Mouse (Mus musculus): ENCODE data around the gene Atxn2. TPM values are rescaled to one million over a fixed set of nuclear protein-coding genes. Genes with fewer than 3 reads are reported as not detected.
A peak's percentile ranks its signal among the peaks of the same experiment; 100 is the strongest.

The Atxn2 gene
- total RNA-seq, 1 experiment = 58.0 TPM

DNA sequence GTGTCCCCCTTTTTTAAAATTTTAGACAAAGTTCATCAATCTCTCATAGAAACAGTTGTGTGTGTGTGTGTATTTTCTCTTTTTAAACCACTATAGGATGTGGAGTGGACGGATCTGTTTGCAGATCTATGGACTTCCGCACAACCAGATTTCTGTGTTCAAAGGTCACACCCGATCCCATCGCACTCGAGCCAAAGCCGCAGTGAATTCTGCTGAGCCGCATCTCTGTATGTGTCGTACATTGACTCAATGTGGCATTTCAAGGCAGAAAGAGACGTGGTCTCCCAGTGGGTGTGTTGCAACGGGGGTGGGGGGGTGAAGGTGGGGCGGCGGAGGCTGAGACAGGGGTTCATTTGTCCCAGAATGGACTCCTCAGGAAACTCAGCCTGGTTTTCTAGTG is 147.3 kb downstream of the Atxn2 start:
- TF ChIP-seq HCFC1 (IDR thresholded peaks at IDR 0.05; ENCODE audit: borderline replicate concordance, insufficient read depth, low read length) (no peak), ZC3H11A (IDR thresholded peaks at IDR 0.05; ENCODE audit: borderline replicate concordance, low read depth, low read length) (no peak), CHD2 (IDR thresholded peaks at IDR 0.05; ENCODE audit: low read depth, low read length) (no peak), MAFK (IDR thresholded peaks at IDR 0.05; ENCODE audit: insufficient read depth, low read depth, low read length) (no peak), ZNF384 (IDR thresholded peaks at IDR 0.05; ENCODE audit: low read depth, low read length) (no peak)
- no peak overlapping the region for H3K9ac ChIP-seq (ENCODE audit: insufficient read depth, low read depth, low read length, poor library complexity, severe bottlenecking)
- no peak overlapping the region for H3K27ac ChIP-seq (ENCODE audit: insufficient read depth, low read depth, low read length, poor library complexity, severe bottlenecking)
- H3K9me3 ChIP-seq (ENCODE audit: control insufficient read depth, insufficient read depth, low read depth, low read length) = no peaks in the 10 kb centered on the region
- peaks cover 0 to 9% of the 10 kb centered on the region in 2 experiments; a peak in 1 of 4 replicates for H3K4me1 ChIP-seq (ENCODE audit: control insufficient read depth in 2 of 2, insufficient read depth in 2 of 2, low read length in 2 of 2, poor library complexity in 1 of 2)
- no peaks in the 10 kb centered on the region; the same call in 1 of the 2 replicates for H3K36me3 ChIP-seq (ENCODE audit: control insufficient read depth, insufficient read depth, low read length, poor library complexity, severe bottlenecking)
- H3K4me3 ChIP-seq (ENCODE audit: insufficient read depth in 1 of 2, low read depth in 1 of 2, low read length in 2 of 2, poor library complexity in 1 of 2, severe bottlenecking in 1 of 2) = no peak overlapping the region
- no peak for DNase-seq (ENCODE audit: low read depth, low spot score)
- in situ Hi-C loops (cut with MboI; ENCODE audit: low sequenced_read_pairs in 2 of 2, unreplicated experiment in 2 of 2) = loop anchor here in 1 of 2 experiments (25.0 kb wide), 1 partner anchor 229 kb away; no protein-coding TSS in a partner anchor

DNA sequence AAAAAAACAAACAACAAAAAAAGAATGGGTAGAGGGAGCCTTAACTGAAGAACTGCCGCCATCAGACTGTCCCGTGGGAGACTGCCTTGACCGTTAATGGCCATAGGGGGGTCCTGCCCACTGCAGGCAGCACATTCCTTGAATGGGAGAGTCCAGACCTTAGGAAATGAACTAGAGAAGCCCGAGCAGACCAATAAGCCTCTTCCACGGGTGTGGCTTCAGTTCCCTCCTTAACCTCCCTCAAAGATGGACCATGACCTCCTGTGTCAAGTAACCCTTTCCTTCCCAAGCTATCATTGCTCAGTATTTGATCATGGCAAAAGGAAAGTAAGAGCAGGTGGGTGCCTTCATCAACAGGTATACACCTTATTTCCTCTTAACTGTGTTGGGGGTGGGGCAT is 150.8 kb downstream of the Atxn2 start:
- Histone ChIP-seq H3K36me3 (ENCODE audit: control insufficient read depth, insufficient read depth, low read length, poor library complexity, severe bottlenecking) (no peaks in the 10 kb centered on the region), H3K4me3 (ENCODE audit: insufficient read depth in 1 of 2, low read depth in 1 of 2, low read length in 2 of 2, poor library complexity in 1 of 2, severe bottlenecking in 1 of 2) (no peak overlapping the region), H3K4me1 (ENCODE audit: control insufficient read depth in 2 of 2, insufficient read depth in 2 of 2, low read length in 2 of 2, poor library complexity in 1 of 2) (peaks cover 0 to 13% of the 10 kb centered on the region in 2 experiments; a peak in 1 of 4 replicates), H3K27ac (ENCODE audit: insufficient read depth, low read depth, low read length, poor library complexity, severe bottlenecking) (no peak overlapping the region), H3K9me3 (ENCODE audit: control insufficient read depth, insufficient read depth, low read depth, low read length) (no peaks in the 10 kb centered on the region), H3K9ac (ENCODE audit: insufficient read depth, low read depth, low read length, poor library complexity, severe bottlenecking) (no peak overlapping the region)
- in situ Hi-C loops (cut with MboI; ENCODE audit: low sequenced_read_pairs in 2 of 2, unreplicated experiment in 2 of 2) = loop anchor here (10.0 to 25.0 kb wide), 2 partner anchors 203 to 225 kb away; no protein-coding TSS in a partner anchor
- no peak for DNase-seq (ENCODE audit: low read depth, low spot score)
- TF ChIP-seq ZNF384 (IDR thresholded peaks at IDR 0.05; ENCODE audit: low read depth, low read length) (no peak), ZC3H11A (IDR thresholded peaks at IDR 0.05; ENCODE audit: borderline replicate concordance, low read depth, low read length) (no peak), HCFC1 (IDR thresholded peaks at IDR 0.05; ENCODE audit: borderline replicate concordance, insufficient read depth, low read length) (no peak), MAFK (IDR thresholded peaks at IDR 0.05; ENCODE audit: insufficient read depth, low read depth, low read length) (no peak), CHD2 (IDR thresholded peaks at IDR 0.05; ENCODE audit: low read depth, low read length) (no peak)

DNA sequence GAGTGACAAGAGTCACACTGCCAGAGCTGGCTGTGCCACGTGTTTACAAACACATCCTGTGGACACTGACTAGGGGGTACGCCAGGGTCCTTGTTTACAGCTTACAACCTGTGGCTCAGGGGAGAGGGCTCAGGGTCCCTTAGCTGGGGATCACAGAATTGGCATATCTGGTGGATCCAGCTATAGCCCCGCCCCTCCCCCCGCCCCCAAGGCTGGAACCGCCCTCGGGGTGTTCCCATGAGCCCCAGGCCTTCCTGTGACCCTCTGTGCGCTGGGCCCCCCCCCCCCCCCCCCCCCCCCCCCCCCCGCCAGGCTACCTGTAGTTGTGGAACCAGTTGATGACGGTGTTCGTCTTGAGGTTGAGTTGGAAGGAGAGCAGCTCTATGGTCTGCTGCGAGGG is 153.2 kb downstream of the Atxn2 start:
- DNase-seq (ENCODE audit: low read depth, low spot score) = no peak
- H3K27ac ChIP-seq (ENCODE audit: insufficient read depth, low read depth, low read length, poor library complexity, severe bottlenecking) = no peak overlapping the region
- H3K9ac ChIP-seq (ENCODE audit: insufficient read depth, low read depth, low read length, poor library complexity, severe bottlenecking) = peak overlapping the region; percentile 55; the same call in 1 of the 2 replicates
- H3K4me1 ChIP-seq (ENCODE audit: control insufficient read depth in 2 of 2, insufficient read depth in 2 of 2, low read length in 2 of 2, poor library complexity in 1 of 2) = peaks cover 0 to 18% of the 10 kb centered on the region in 2 experiments; a peak in 1 of 4 replicates
- in situ Hi-C loops (cut with MboI; ENCODE audit: low sequenced_read_pairs in 2 of 2, unreplicated experiment in 2 of 2) = loop anchor here (10.0 to 25.0 kb wide), 2 partner anchors 200 to 223 kb away; no protein-coding TSS in a partner anchor
- peak overlapping the region; percentile 48 to 60; a peak in 3 of 4 replicates for H3K4me3 ChIP-seq (ENCODE audit: insufficient read depth in 1 of 2, low read depth in 1 of 2, low read length in 2 of 2, poor library complexity in 1 of 2, severe bottlenecking in 1 of 2)
- H3K36me3 ChIP-seq (ENCODE audit: control insufficient read depth, insufficient read depth, low read length, poor library complexity, severe bottlenecking) = no peaks in the 10 kb centered on the region
- no peaks in the 10 kb centered on the region for H3K9me3 ChIP-seq (ENCODE audit: control insufficient read depth, insufficient read depth, low read depth, low read length)
- no peak for TF ChIP-seq ZNF384 (IDR thresholded peaks at IDR 0.05; ENCODE audit: low read depth, low read length)
- no peak for TF ChIP-seq CHD2 (IDR thresholded peaks at IDR 0.05; ENCODE audit: low read depth, low read length)
- TF ChIP-seq HCFC1 (IDR thresholded peaks at IDR 0.05; ENCODE audit: borderline replicate concordance, insufficient read depth, low read length) = no peak
- no peak for TF ChIP-seq ZC3H11A (IDR thresholded peaks at IDR 0.05; ENCODE audit: borderline replicate concordance, low read depth, low read length)
- TF ChIP-seq MAFK (IDR thresholded peaks at IDR 0.05; ENCODE audit: insufficient read depth, low read depth, low read length) = no peak

Other genes with a start within 250 kb of the Atxn2 start
- gene Adam1b, start 207.9 kb upstream of the Atxn2 start, total RNA-seq (2012; rRNA removed) = 0.09 TPM in 1 of 2 replicates, not detected in the other
- gene Adam1a, start 165.9 kb upstream of the Atxn2 start, total RNA-seq (2012; rRNA removed) = 6.1 and 6.3 TPM in 2 replicates
- gene Gm42878, start 165.9 kb upstream of the Atxn2 start, total RNA-seq (2012; rRNA removed) = not detected in 2 replicates
- gene Mapkapk5, start 165.4 kb upstream of the Atxn2 start, total RNA-seq (2012; rRNA removed) = 94.3 and 111 TPM in 2 replicates
- 157 and 238 TPM in 2 replicates for gene Aldh2, start 117.5 kb upstream of the Atxn2 start, total RNA-seq (2012; rRNA removed)
- 6.0 and 8.3 TPM in 2 replicates for gene Acad12, start 92.4 kb upstream of the Atxn2 start, total RNA-seq (2012; rRNA removed)
- 14.0 and 24.4 TPM in 2 replicates for gene Acad10, start 50.8 kb upstream of the Atxn2 start, total RNA-seq (2012; rRNA removed)
- 24.2 and 31.8 TPM in 2 replicates for gene Brap, start 50.8 kb upstream of the Atxn2 start, total RNA-seq (2012; rRNA removed)
- 9.1 and 10.5 TPM in 2 replicates for gene Sh2b3, start 126.3 kb downstream of the Atxn2 start, total RNA-seq (2012; rRNA removed)
- 13.4 and 13.6 TPM in 2 replicates for gene Pheta1, start 137.6 kb downstream of the Atxn2 start, total RNA-seq (2012; rRNA removed)